Mouse (Mus musculus): ENCODE measurements around the gene Ust. TPM values are rescaled to one million over a fixed set of nuclear protein-coding genes. Genes with fewer than 3 reads are reported as not detected.
"Not testable (repeated sequence)": the region's sequence is repeated elsewhere in the genome, so short reads cannot be mapped to it uniquely, and the experiment has no call there.

Gene Ust
- total RNA-seq (2015) (1.6 and 2.1 TPM in 2 replicates), total RNA-seq (2017) (0.85 and 1.2 TPM in 2 replicates)

DNA sequence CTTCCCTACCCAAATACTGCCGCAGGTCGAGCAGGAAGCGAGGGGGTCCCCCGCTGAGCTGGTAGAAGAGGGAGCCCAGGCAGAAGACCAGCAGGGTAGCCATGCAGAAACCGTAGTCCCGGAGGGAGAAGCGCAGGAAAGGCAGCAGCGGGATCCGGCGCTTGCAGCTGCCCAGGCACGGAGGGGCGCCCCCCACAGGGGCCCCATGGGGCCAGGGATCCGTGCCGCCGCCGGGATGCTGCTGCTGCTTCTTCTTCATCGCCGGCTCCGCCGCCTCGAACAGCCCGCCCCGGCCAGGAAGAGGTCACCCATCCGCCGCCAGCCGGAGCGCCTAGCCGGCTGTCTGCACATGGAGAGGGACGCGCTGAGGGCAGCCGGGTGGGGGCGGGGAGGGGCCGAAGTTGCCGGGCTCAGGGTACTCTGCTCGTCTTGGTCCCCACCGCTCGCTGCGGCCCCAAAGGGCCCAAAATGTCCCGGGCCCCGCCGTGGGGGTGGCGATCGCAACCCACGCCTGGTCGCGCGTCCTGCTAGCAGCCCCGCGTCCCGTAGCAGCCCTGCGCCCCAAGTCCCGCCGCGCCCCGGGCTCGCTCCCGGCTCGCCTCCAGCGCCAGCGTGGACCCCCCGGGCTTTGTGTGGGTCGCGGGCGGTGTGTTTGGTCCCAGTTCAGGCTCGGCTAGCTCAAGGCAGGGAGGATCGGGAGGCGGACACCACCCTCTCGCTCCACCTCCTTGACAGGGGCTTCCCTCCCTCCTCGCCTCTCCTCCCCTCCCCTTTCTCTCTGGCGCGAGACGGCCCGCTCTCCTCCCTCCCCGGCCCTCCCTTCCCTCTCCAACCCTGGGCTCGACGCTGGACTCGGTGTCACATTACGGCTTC is at the start of gene Ust:
TSS of gene Ust (minus strand) at position 685 of the 873 bp plus-strand sequence.
- peak; percentile 68 for ATAC-seq (ENCODE audit: poor library complexity, severe bottlenecking)

- no peak for ATAC-seq (ENCODE audit: poor library complexity, severe bottlenecking)
Observed at GRCm38 (mm10) chr10:8561366-8561765, 42.7 kb upstream of the Ust start.

GRCm38 (mm10) chr10:8559566-8559965 is 40.9 kb upstream of the Ust start:
- ATAC-seq (ENCODE audit: poor library complexity, severe bottlenecking) = not testable (repeated sequence)

DNA sequence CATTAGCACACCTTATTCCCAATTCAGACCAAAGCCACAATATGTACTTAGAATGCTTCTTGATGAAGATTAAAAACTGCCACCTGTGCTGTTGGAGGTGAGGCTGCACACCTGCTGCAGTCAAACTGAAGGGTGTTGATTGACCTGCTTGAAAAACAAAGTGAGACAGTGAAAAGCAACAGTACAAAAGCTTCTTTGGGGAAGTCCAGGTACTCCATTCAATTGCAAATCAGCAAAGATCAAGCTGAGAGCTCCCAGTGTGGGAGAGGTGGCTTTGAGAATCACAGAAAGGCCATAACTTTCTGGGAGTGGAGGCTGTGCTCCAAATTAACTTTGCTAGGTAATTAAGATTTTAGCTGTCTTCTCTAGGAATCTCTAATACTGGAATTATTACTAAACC is 33.6 kb upstream of the Ust start:
- not testable (repeated sequence) for ATAC-seq (ENCODE audit: poor library complexity, severe bottlenecking)

GRCm38 (mm10) chr10:8551601-8552000 is 33.0 kb upstream of the Ust start:
- ATAC-seq (ENCODE audit: poor library complexity, severe bottlenecking) = not testable (repeated sequence)

DNA sequence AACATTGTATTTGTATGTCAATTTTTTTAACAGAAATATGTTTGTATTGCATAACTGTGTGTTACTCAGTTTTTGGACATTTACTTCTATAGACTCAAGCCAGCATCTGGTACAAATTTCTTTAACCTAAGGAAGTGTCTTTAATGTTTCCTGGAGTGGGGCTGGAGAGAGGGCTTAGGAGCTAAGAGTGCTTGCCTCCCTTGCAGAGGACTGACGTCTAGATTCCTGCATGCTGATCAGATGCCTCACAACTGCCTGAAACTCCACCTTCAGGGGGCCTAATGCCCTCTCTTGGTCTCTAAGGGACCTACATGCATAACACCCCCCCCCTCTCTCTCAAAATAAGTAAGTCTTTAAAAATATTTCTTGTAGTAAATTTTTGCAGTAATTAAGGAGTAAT is 22.9 kb upstream of the Ust start:
- no peak for ATAC-seq (ENCODE audit: poor library complexity, severe bottlenecking)

GRCm38 (mm10) chr10:8535445-8535844 is 16.8 kb upstream of the Ust start:
- peak; percentile 90 for ATAC-seq (ENCODE audit: poor library complexity, severe bottlenecking)

- peak; percentile 30; the same call in 1 of the 2 replicates for ATAC-seq (ENCODE audit: poor library complexity, severe bottlenecking)
Observed at GRCm38 (mm10) chr10:8531651-8532050, 13.0 kb upstream of the Ust start.

GRCm38 (mm10) chr10:8530505-8531051 is 12.0 kb upstream of the Ust start:
- no peak for ATAC-seq (ENCODE audit: poor library complexity, severe bottlenecking)

DNA sequence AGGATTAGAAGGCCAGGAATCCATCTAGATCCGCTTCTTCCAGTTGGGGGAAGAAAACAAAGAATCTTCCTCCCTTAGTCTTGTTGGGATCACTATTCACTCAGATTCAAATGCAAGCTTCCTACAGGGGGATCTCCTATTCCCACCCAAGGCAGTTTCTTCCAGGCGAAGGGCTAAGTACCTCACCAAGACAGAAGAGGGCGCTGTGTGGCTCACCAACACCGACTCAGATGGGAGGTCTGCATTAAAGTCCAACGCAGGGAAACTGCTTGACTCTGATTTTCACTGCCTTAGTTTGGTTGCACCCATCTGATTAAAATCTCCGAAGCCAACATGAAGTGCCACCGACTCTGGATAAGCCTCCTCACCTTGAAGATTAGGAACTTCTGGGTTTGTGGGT is 10.5 kb upstream of the Ust start:
- no peak for ATAC-seq (ENCODE audit: poor library complexity, severe bottlenecking)

GRCm38 (mm10) chr10:8525354-8525753 is 6.7 kb upstream of the Ust start:
- ATAC-seq (ENCODE audit: poor library complexity, severe bottlenecking) = no peak

- no peak for ATAC-seq (ENCODE audit: poor library complexity, severe bottlenecking)
Observed at GRCm38 (mm10) chr10:8521536-8521935, 2.9 kb upstream of the Ust start.

DNA sequence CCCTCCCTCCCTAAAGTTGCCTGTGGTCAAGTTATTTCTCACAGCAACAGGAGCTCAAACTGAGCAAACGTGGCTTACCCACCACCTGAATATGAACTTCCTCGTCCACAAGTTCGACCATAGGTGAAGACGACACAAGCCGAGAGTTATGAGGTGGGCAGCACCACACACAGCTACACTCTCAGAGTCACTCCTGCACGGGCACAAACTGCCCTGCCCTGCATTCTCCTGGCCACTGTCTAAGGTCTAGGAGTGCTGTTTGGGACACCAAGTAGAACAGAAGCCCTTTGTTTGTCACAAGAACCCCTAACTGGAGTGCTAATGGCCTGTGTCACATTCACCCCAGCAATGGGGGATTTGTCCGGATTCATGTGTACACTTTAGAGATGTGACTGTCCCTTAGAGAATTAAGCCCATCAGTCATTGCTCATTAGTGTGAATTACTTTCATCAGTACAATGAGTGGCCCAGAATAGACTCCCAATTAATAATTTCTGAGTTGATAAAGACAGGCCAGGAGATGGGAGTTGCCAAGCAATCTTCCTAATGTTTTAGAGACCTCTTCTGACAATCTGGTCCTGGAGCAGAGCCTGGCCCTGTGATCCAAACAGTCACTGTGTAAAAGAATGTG is 2.3 kb upstream of the Ust start:
- ATAC-seq (ENCODE audit: poor library complexity, severe bottlenecking) = no peak

GRCm38 (mm10) chr10:8519014-8519491 is 428 bp upstream of the Ust start:
- ATAC-seq (ENCODE audit: poor library complexity, severe bottlenecking) = peak; percentile 63

DNA sequence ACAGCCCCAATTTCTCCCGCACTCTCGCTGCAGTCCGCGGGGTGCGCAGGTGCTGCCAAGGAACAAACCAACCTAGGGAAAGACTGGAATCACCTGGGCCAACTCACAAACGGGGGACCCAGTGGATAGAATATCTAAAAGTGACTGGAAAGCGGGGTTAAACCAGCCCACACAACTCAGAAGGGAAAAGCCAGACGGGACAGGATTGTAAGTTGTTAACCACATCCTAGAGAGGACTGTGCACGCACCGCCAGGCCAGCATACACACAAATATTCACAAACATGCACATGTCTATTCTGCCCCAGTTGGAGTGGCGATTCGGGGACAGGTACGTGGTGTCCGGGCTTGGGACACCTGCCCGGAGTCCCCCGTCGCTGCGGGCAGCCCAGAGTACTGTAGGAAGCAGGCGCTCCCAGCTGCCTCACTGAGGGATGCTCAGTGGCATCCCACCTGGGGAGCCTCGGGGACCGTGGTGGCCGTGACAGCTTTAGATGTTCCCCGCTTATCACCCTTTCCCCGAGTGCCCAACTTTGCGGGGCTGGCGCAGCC is 959 bp downstream of the Ust start:
- ATAC-seq (ENCODE audit: poor library complexity, severe bottlenecking) = no peak

GRCm38 (mm10) chr10:8516916-8517524 is 1.6 kb downstream of the Ust start:
- ATAC-seq (ENCODE audit: poor library complexity, severe bottlenecking) = no peak

DNA sequence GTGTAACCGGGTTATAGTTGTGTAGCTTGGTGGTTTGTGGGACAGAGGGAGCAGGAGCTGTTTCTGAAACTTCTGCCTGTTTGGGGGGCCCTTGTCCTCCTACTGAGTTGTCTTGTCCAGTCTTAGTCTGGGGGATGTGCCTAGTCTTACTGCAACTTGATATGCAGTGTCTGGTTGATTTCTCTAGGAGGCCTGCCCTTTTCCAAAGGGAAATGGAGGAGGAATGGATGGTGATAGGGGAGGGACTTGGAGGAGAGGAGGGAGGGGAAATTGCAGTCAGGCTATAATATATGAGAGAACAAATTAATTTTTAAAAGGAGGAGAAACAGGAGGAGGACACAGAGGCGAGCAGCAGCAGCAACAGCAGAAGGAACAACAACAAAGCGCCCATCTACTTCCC is 4.9 kb downstream of the Ust start:
- ATAC-seq (ENCODE audit: poor library complexity, severe bottlenecking) = no peak

GRCm38 (mm10) chr10:8512222-8512621 is 6.4 kb downstream of the Ust start:
- no peak for ATAC-seq (ENCODE audit: poor library complexity, severe bottlenecking)

GRCm38 (mm10) chr10:8511760-8512159 is 6.9 kb downstream of the Ust start:
- ATAC-seq (ENCODE audit: poor library complexity, severe bottlenecking) = no peak

DNA sequence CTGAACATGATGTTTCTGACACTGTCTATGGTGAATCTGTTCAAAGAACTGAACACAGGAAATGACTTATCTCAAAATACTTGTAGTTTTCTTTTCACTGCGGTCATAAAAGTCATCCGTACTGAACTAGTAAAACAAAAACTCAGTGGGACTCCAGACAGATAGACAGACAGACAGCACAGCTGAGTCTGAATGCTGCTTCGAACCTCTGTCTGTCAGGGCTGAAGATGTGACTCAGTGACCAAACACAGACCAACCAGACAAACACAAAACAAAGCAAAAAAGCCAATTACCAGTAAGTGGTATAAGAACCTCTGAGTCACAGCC is 12.4 kb downstream of the Ust start:
- peak; percentile 25; the same call in 1 of the 2 replicates for ATAC-seq (ENCODE audit: poor library complexity, severe bottlenecking)

Measured in megakaryocyte, adult 5-6 weeks (primary cell).